Mouse (Mus musculus): ENCODE results near the gene Casc1. TPM values are rescaled to one million over a fixed set of nuclear protein-coding genes. Genes with fewer than 3 reads are reported as not detected.

The Casc1 gene
- polyA plus RNA-seq, 1 experiment from 2014 or later: 0.40 TPM

DNA sequence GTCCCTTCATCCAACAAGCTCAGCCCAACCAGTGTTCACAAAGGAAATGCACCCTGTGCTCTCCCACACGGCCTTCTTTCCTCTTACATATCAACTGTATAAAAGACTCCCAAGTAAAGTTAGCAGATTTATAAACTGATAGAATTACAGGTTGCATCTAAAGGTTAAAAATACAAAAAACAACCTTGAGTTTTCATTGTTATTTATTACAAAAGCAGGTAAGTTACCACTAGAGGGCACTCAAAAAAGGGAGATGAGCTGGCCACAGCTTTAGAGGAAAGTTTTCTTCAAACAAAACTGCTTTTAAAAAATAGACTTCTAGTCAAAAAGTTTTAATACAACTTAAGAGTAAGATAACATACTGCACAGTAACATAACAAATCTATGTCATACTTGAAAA, 31.7 kb upstream of the Casc1 start:
- no peak for ATAC-seq (replicated peaks; ENCODE audit: low FRiP score)
- Histone ChIP-seq H3K27ac (ENCODE audit: low read depth, low read length) (no peak overlapping the region), H3K9me3 (ENCODE audit: control insufficient read depth, low read length) (no peaks in the 10 kb centered on the region), H3K4me2 (no peak overlapping the region), H3K4me3 (ENCODE audit: low read depth, low read length) (no peak overlapping the region), H3K4me1 (replicated peaks; ENCODE audit: control insufficient read depth, insufficient read depth, low read length) (peaks cover 4% of the 10 kb centered on the region), H3K9ac (ENCODE audit: low read depth, low read length) (no peak overlapping the region), H3K27me3 (replicated peaks; ENCODE audit: control insufficient read depth, insufficient read depth, low read length) (no peaks in the 10 kb centered on the region), H3K36me3 (ENCODE audit: control insufficient read depth, insufficient read depth, low read length) (peaks cover 5% of the 10 kb centered on the region; the same call in 1 of the 2 replicates)
- no peak for DNase-seq (ENCODE audit: low spot score)
- WGBS: 55% methylated on average over 1 of the region's 1 CpGs

DNA sequence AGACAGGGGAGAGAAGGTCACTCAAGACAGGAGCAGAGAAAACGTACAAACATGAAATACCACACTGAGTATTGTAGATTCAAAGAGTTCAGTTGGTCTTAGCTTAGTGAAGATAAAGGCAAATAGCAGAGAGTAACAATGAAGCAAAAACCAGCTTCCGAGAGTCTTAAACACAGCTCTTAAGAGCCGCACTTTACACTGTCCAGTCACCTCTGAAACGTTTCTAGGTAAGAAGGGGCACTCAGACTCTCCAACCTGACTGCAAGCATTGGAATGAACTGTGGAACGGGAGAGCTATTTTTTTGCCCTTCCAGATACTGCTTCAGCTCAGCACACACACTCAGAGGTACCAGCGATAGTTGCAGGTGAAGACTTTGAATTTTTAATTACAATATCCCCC, 29.5 kb upstream of the Casc1 start:
- no peaks in the 10 kb centered on the region for H3K27me3 ChIP-seq (replicated peaks; ENCODE audit: control insufficient read depth, insufficient read depth, low read length)
- H3K4me3 ChIP-seq (ENCODE audit: low read depth, low read length): no peak overlapping the region
- ATAC-seq (replicated peaks; ENCODE audit: low FRiP score) (no peak), DNase-seq (ENCODE audit: low spot score) (no peak)
- no peak overlapping the region for H3K9ac ChIP-seq (ENCODE audit: low read depth, low read length)
- H3K36me3 ChIP-seq (ENCODE audit: control insufficient read depth, insufficient read depth, low read length): peaks cover 3% of the 10 kb centered on the region; the same call in 1 of the 2 replicates
- no peaks in the 10 kb centered on the region for H3K4me1 ChIP-seq (replicated peaks; ENCODE audit: control insufficient read depth, insufficient read depth, low read length)
- WGBS: 89% methylated on average over 6 of the region's 6 CpGs
- no peak overlapping the region for H3K4me2 ChIP-seq
- H3K27ac ChIP-seq (ENCODE audit: low read depth, low read length): no peak overlapping the region
- H3K9me3 ChIP-seq (ENCODE audit: control insufficient read depth, low read length): no peaks in the 10 kb centered on the region

DNA sequence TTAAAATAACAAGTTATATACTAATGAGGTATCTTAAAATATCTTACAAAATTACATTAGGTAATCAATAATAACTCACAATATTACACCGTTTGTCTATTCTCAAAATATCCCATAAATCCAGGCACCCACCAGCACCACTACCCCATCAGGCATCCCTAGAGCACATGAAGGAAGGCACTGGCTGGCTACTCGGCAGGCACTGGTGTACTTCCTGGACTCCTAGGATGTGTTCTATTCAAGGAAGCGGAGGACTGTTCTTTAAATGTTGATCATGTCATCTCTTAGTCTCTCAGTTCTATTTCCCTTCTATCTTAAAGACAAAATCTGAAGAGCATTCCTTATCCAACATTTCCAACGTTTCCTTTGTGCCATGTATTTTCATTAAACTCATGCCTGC, 26.3 kb upstream of the Casc1 start:
- Histone ChIP-seq H3K4me3 (ENCODE audit: low read depth, low read length) (no peak overlapping the region), H3K9ac (ENCODE audit: low read depth, low read length) (no peak overlapping the region), H3K9me3 (ENCODE audit: control insufficient read depth, low read length) (no peaks in the 10 kb centered on the region), H3K4me1 (replicated peaks; ENCODE audit: control insufficient read depth, insufficient read depth, low read length) (no peaks in the 10 kb centered on the region), H3K4me2 (no peak overlapping the region), H3K36me3 (ENCODE audit: control insufficient read depth, insufficient read depth, low read length) (peaks cover 5% of the 10 kb centered on the region; the same call in 1 of the 2 replicates), H3K27me3 (replicated peaks; ENCODE audit: control insufficient read depth, insufficient read depth, low read length) (no peaks in the 10 kb centered on the region), H3K27ac (ENCODE audit: low read depth, low read length) (no peak overlapping the region)
- no peak for ATAC-seq (replicated peaks; ENCODE audit: low FRiP score)
- 77% methylated on average over 4 of the region's 4 CpGs for WGBS
- no peak for DNase-seq (ENCODE audit: low spot score)

DNA sequence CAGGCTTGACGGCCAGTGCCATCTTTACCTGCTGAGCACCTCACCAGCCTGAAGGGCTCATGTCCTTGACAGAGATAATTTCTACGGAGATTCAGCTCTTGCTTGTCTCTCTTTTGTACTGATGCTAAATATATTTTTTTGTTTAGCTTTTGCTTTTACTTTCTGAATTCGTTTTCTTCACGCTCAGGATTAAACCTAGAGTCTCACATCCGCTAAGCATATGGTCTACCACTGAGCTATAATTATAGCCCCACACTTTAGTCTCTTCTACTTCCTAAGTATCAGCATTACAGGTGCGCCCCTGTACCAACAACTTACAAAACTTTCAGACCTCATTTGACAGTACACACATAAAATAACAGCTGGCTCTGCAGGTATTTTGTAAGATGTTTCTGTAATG, 24.6 kb upstream of the Casc1 start:
- Histone ChIP-seq H3K4me1 (replicated peaks; ENCODE audit: control insufficient read depth, insufficient read depth, low read length) (no peaks in the 10 kb centered on the region), H3K9me3 (ENCODE audit: control insufficient read depth, low read length) (no peaks in the 10 kb centered on the region), H3K9ac (ENCODE audit: low read depth, low read length) (no peak overlapping the region), H3K4me2 (no peak overlapping the region), H3K27ac (ENCODE audit: low read depth, low read length) (no peak overlapping the region), H3K4me3 (ENCODE audit: low read depth, low read length) (no peak overlapping the region), H3K36me3 (ENCODE audit: control insufficient read depth, insufficient read depth, low read length) (peaks cover 2% of the 10 kb centered on the region; the same call in 1 of the 2 replicates), H3K27me3 (replicated peaks; ENCODE audit: control insufficient read depth, insufficient read depth, low read length) (no peaks in the 10 kb centered on the region)
- DNase-seq (ENCODE audit: low spot score) (no peak), ATAC-seq (replicated peaks; ENCODE audit: low FRiP score) (no peak)
- WGBS: 89% methylated on average over 6 of the region's 6 CpGs

DNA sequence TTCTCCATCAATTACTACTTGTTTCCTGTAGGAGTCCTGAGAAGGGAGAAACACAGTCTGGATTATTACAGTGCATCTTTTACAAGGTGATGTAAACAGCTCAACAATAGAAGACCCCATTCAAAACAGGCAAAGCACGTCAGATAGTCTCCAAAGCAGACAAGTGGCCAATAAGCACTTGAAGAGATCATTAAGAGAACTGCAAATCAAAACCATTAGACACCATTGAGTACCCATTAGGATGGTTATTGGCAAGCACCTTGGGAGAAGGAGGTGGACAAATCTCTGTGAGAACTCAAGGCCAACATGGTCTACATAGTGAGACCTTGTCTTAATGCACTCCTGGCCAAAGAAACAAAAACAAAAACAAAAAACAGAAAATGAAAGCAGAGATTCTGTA, 23.6 kb upstream of the Casc1 start:
- Histone ChIP-seq H3K4me2 (no peak overlapping the region), H3K9ac (ENCODE audit: low read depth, low read length) (no peak overlapping the region), H3K27me3 (replicated peaks; ENCODE audit: control insufficient read depth, insufficient read depth, low read length) (no peaks in the 10 kb centered on the region), H3K9me3 (ENCODE audit: control insufficient read depth, low read length) (no peaks in the 10 kb centered on the region), H3K27ac (ENCODE audit: low read depth, low read length) (no peak overlapping the region), H3K4me1 (replicated peaks; ENCODE audit: control insufficient read depth, insufficient read depth, low read length) (no peaks in the 10 kb centered on the region), H3K36me3 (ENCODE audit: control insufficient read depth, insufficient read depth, low read length) (peaks cover 4% of the 10 kb centered on the region; the same call in 1 of the 2 replicates), H3K4me3 (ENCODE audit: low read depth, low read length) (no peak overlapping the region)
- ATAC-seq (replicated peaks; ENCODE audit: low FRiP score) (no peak), DNase-seq (ENCODE audit: low spot score) (no peak)
- WGBS: 80% methylated on average over 1 of the region's 1 CpGs

DNA sequence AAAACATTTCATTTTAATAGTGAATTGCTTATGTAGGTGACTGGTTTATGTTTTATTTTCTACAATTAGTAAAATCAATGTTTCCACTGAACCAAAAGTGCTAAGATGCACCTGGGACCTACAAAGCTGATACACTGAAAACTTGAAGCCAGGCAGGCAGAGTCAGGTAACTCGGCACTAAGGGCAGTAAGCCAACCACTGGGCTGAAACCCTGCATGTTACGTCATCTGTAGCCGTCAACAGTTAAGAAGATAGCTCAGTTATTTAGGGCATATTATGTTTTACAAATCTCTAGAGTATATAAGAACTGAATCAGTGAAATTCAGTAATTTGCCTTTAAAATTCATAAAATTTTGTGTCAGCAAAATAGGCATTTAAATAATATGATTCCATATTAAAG, 15.5 kb upstream of the Casc1 start:
- no peak overlapping the region for H3K9ac ChIP-seq (ENCODE audit: low read depth, low read length)
- ATAC-seq (replicated peaks; ENCODE audit: low FRiP score) (no peak), DNase-seq (ENCODE audit: low spot score) (no peak)
- H3K4me1 ChIP-seq (replicated peaks; ENCODE audit: control insufficient read depth, insufficient read depth, low read length): no peaks in the 10 kb centered on the region
- WGBS: 88% methylated on average over 3 of the region's 3 CpGs
- H3K4me2 ChIP-seq: no peak overlapping the region
- no peaks in the 10 kb centered on the region for H3K9me3 ChIP-seq (ENCODE audit: control insufficient read depth, low read length)
- no peak overlapping the region for H3K4me3 ChIP-seq (ENCODE audit: low read depth, low read length)
- H3K36me3 ChIP-seq (ENCODE audit: control insufficient read depth, insufficient read depth, low read length): peaks cover 2% of the 10 kb centered on the region; the same call in 1 of the 2 replicates
- no peak overlapping the region for H3K27ac ChIP-seq (ENCODE audit: low read depth, low read length)
- H3K27me3 ChIP-seq (replicated peaks; ENCODE audit: control insufficient read depth, insufficient read depth, low read length): no peaks in the 10 kb centered on the region

DNA sequence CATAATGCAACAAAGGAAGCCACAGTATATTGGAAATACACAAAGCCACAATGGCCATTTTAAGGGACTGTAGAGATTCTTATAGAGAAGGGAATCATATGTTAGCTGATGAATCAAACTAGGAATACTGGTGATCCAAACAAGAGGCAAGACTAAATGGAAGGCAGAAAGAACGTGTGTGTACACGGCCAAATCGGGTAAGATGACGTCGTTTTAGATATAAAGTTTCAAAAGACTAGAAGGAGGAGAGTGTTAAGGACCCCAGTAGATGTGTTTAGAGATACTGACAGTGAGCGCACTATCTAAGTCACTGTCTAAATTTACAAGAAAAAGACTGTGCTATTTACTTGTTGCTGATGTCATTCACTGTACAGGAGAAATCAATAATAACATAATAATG, 13.4 kb upstream of the Casc1 start:
- H3K9me3 ChIP-seq (ENCODE audit: control insufficient read depth, low read length): no peaks in the 10 kb centered on the region
- DNase-seq (ENCODE audit: low spot score): no peak
- H3K4me3 ChIP-seq (ENCODE audit: low read depth, low read length): no peak overlapping the region
- peaks cover 2% of the 10 kb centered on the region; the same call in 1 of the 2 replicates for H3K36me3 ChIP-seq (ENCODE audit: control insufficient read depth, insufficient read depth, low read length)
- H3K4me1 ChIP-seq (replicated peaks; ENCODE audit: control insufficient read depth, insufficient read depth, low read length): no peaks in the 10 kb centered on the region
- H3K27me3 ChIP-seq (replicated peaks; ENCODE audit: control insufficient read depth, insufficient read depth, low read length): no peaks in the 10 kb centered on the region
- H3K27ac ChIP-seq (ENCODE audit: low read depth, low read length): no peak overlapping the region
- no peak overlapping the region for H3K4me2 ChIP-seq
- no peak for ATAC-seq (replicated peaks; ENCODE audit: low FRiP score)
- no peak overlapping the region for H3K9ac ChIP-seq (ENCODE audit: low read depth, low read length)
- WGBS: 91% methylated on average over 6 of the region's 6 CpGs

DNA sequence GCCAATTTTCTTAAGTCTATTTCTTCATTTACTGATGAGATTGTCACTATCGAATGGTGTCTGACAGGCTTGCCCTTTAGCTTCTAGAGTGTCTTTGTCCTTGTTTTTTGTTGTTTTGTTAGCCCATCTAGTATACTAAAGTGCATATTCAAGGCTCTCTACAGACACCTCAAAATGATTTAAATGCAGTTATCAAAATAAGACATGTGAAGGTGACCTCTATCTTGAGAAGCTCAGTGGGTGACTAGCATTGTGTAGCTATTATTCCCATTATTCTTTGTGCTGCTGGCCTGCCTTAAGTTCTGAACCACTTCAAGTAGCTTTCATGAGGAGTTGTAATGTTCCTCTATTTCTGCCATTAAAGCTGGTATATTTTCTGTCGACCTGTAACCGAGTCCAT, 5.0 kb upstream of the Casc1 start:
- no peak overlapping the region for H3K9ac ChIP-seq (ENCODE audit: low read depth, low read length)
- DNase-seq (ENCODE audit: low spot score): no peak

DNA sequence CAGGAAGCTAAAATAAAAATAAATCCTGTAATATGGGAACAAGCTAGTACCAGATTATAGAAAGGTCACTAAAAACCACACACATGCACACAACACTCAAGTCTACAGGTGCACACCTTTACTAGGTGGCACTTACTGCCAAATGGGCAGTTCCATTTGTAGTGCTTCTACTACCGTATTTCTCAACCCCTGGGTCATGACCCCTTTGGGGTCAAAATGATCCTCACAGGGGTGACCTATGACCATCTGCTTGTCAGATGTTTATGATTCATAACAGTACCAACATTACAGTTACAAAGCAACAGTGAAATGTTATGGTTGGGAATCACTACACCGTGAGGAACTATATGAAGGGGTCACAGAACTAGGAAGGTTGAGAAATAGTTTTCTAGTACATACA, 3.1 kb upstream of the Casc1 start:
- no peak overlapping the region for H3K9ac ChIP-seq (ENCODE audit: low read depth, low read length)
- no peak overlapping the region for H3K4me2 ChIP-seq
- H3K4me1 ChIP-seq (replicated peaks; ENCODE audit: control insufficient read depth, insufficient read depth, low read length): peaks cover 8% of the 10 kb centered on the region
- no peak for DNase-seq (ENCODE audit: low spot score)
- H3K27me3 ChIP-seq (replicated peaks; ENCODE audit: control insufficient read depth, insufficient read depth, low read length): no peaks in the 10 kb centered on the region
- WGBS: 82% methylated on average over 2 of the region's 2 CpGs
- no peak overlapping the region for H3K27ac ChIP-seq (ENCODE audit: low read depth, low read length)
- peaks cover 6% of the 10 kb centered on the region; the same call in 1 of the 2 replicates for H3K36me3 ChIP-seq (ENCODE audit: control insufficient read depth, insufficient read depth, low read length)
- H3K4me3 ChIP-seq (ENCODE audit: low read depth, low read length): no peak overlapping the region
- no peaks in the 10 kb centered on the region for H3K9me3 ChIP-seq (ENCODE audit: control insufficient read depth, low read length)
- ATAC-seq (replicated peaks; ENCODE audit: low FRiP score): no peak

More for the DNA sequence above, 5.0 kb upstream of the Casc1 start:
- Histone ChIP-seq H3K27me3 (replicated peaks; ENCODE audit: control insufficient read depth, insufficient read depth, low read length) (no peaks in the 10 kb centered on the region), H3K4me3 (ENCODE audit: low read depth, low read length) (no peak overlapping the region), H3K36me3 (ENCODE audit: control insufficient read depth, insufficient read depth, low read length) (peaks cover 9% of the 10 kb centered on the region; the same call in 1 of the 2 replicates), H3K27ac (ENCODE audit: low read depth, low read length) (no peak overlapping the region), H3K4me1 (replicated peaks; ENCODE audit: control insufficient read depth, insufficient read depth, low read length) (peaks cover 5% of the 10 kb centered on the region), H3K9me3 (ENCODE audit: control insufficient read depth, low read length) (no peaks in the 10 kb centered on the region), H3K4me2 (no peak overlapping the region)
- ATAC-seq (replicated peaks; ENCODE audit: low FRiP score): no peak
- WGBS: 91% methylated on average over 3 of the region's 3 CpGs

Measured in liver, embryonic 11.5 days (tissue).